Mouse (Mus musculus) lung, embryonic 16.5 days (tissue): ENCODE results near the gene Lingo4. TPM values are rescaled to one million over a fixed set of nuclear protein-coding genes. Genes with fewer than 3 reads are reported as not detected.
A peak's percentile ranks its signal among the peaks of the same experiment; 100 is the strongest.

Experiments
- ATAC-seq: fragments of 200-750 bp; cut with Nextera tagmentation; 2 replicates; pipeline ENCODE4 v1.8.0; 2017; ENCODE audit warnings: low read depth, mild to moderate bottlenecking, moderate library complexity
- H3K27ac ChIP-seq: fragments of 300-500 bp; sonication (generic); 2 replicates; pipeline ENCODE4 v1.5.1; 2014; ENCODE audit warnings: mild to moderate bottlenecking, control low read depth, low read length
- H3K27me3 ChIP-seq: fragments of 300-500 bp; sonication (generic); 2 replicates; pipeline ENCODE4 v1.6.1; 2014; ENCODE audit warnings: low read depth, low read length, mixed read lengths; ENCODE audit not compliant: control insufficient read depth, insufficient read depth
- H3K36me3 ChIP-seq: fragments of 300-500 bp; sonication (generic); 2 replicates; pipeline ENCODE4 v1.6.1; 2014; ENCODE audit warnings: low read length; ENCODE audit not compliant: control insufficient read depth, insufficient read depth
- H3K4me1 ChIP-seq: fragments of 300-500 bp; sonication (generic); replicated peaks from 2 replicates; pipeline ENCODE4 v1.6.1; 2014; ENCODE audit warnings: low read length, mixed read lengths; ENCODE audit not compliant: control insufficient read depth, insufficient read depth
- H3K4me2 ChIP-seq: fragments of 300-500 bp; sonication (generic); 2 replicates; pipeline ENCODE4 v1.6.1; 2014; ENCODE audit warnings: low read depth, low read length, control low read depth
- H3K4me3 ChIP-seq: fragments of 300-500 bp; sonication (generic); 2 replicates; pipeline ENCODE4 v1.5.1; 2014; ENCODE audit warnings: mild to moderate bottlenecking, low read length, control low read depth
- H3K9ac ChIP-seq: fragments of 300-500 bp; sonication (generic); 2 replicates; pipeline ENCODE4 v1.6.1; 2014; ENCODE audit warnings: low read length, control low read depth
- H3K9me3 ChIP-seq: fragments of 300-500 bp; sonication (generic); 2 replicates; pipeline ENCODE4 v1.6.1; 2016; ENCODE audit warnings: low read length; ENCODE audit not compliant: control insufficient read depth
- WGBS: fragments of 180-500 bp; shearing (Covaris S2); extraction: QIAGEN DNeasy Blood & Tissue Kit; methylation state at CpG from one replicate; pipeline ENCODE4 v1.1.7; 2014; 5-methylcytosine and 5-hydroxymethylcytosine counted together
- polyA plus RNA-seq: library from polyadenylated mRNA; unstranded; fragments of >200 nt; fragmentation: Nextera tagmentation; extraction: Ambion mirVana; gene quantifications from 2 replicates; pipeline ENCODE4 v1.2.1, GENCODE M21; 2015

Gene Lingo4
- polyA plus RNA-seq, 1 experiment from 2014 or later = 0.35 TPM

- no peak overlapping the region for H3K27ac ChIP-seq
- H3K27me3 ChIP-seq = peaks cover 7% of the 10 kb centered on the region
- WGBS = 72% methylated on average over 1 of the region's 1 CpGs
- H3K9me3 ChIP-seq = no peaks in the 10 kb centered on the region
- H3K4me3 ChIP-seq = no peak overlapping the region
- H3K36me3 ChIP-seq = no peaks in the 10 kb centered on the region
- no peak overlapping the region for H3K4me2 ChIP-seq
- no peak for ATAC-seq
- H3K9ac ChIP-seq = no peak overlapping the region
- H3K4me1 ChIP-seq = peaks cover 3% of the 10 kb centered on the region
Measured at GRCm38 (mm10) chr3:94396336-94396735, 2.0 kb upstream of the Lingo4 start.

DNA sequence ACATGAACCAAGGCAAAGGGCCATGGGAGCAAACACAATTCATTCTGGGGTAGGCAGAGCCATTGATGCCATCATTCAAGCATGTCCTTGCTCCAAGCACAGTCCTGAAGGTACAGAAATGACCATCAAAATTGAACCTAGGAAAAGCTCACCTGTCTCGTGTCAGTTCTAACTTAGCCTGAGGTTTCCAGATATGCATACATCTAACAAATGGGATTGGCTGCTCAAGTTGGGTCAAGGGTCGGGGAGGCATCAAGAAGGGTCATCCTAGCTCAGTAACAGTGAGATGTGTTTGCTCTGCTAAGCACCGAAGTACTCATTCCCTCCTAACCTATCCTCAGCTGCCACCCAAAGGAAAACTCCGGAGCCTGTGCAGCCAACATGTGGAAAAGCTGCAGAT is 1.5 kb upstream of the Lingo4 start:
- Histone ChIP-seq H3K27me3 (peaks cover 7% of the 10 kb centered on the region), H3K4me3 (no peak overlapping the region), H3K4me2 (no peak overlapping the region), H3K4me1 (peaks cover 3% of the 10 kb centered on the region), H3K9me3 (no peaks in the 10 kb centered on the region), H3K27ac (no peak overlapping the region), H3K36me3 (no peaks in the 10 kb centered on the region), H3K9ac (no peak overlapping the region)
- WGBS = 68% methylated on average over 4 of the region's 4 CpGs
- ATAC-seq = no peak

GRCm38 (mm10) chr3:94398943-94399481 is 695 bp downstream of the Lingo4 start:
- H3K9ac ChIP-seq = peak overlapping the region; percentile 36; the same call in 1 of the 2 replicates
- no peaks in the 10 kb centered on the region for H3K9me3 ChIP-seq
- peaks cover 3% of the 10 kb centered on the region for H3K4me1 ChIP-seq
- H3K36me3 ChIP-seq = no peaks in the 10 kb centered on the region
- peak overlapping the region; percentile 34 for H3K4me3 ChIP-seq
- H3K27ac ChIP-seq = no peak overlapping the region
- WGBS = 3% methylated on average over 20 of the region's 20 CpGs
- peaks cover 7% of the 10 kb centered on the region for H3K27me3 ChIP-seq
- H3K4me2 ChIP-seq = peak overlapping the region; percentile 62
- ATAC-seq = peak; percentile 51

DNA sequence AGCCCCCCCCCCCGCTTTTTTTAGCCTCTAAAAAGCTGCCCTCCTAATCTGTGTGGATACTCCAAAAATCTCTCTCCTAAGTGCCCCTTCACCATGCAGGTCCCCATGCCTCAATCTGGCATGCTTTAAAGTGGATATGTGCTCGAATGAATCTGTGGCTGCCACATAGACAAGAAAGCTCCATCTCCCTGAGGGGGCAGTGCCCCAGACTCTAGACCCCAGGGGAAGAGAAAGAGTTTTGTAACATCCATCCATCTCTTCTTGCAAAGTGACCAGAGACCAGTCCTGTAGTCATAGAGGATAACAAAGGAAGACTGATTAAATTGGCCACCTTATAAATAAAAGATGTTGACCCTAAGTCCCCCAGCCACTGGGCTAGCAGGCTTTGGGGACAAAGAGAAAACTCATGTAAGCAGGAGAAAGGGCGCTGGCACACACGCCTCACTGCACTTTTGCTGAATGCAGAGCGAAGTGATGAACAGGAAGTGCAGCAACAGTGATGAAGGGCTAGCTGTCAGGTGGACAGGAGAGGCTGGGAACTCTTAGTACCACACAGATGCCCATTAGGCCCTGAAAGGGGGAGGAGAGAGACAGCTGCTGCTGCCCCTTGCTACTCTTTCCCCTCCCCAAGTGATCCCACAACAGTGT is 1.5 kb downstream of the Lingo4 start:
- Histone ChIP-seq H3K27ac (no peak overlapping the region), H3K9ac (no peak overlapping the region), H3K36me3 (no peaks in the 10 kb centered on the region), H3K27me3 (peaks cover 7% of the 10 kb centered on the region), H3K4me1 (peaks cover 9% of the 10 kb centered on the region), H3K4me3 (no peak overlapping the region), H3K9me3 (no peaks in the 10 kb centered on the region), H3K4me2 (no peak overlapping the region)
- 46% methylated on average over 5 of the region's 5 CpGs for WGBS
- no peak for ATAC-seq

DNA sequence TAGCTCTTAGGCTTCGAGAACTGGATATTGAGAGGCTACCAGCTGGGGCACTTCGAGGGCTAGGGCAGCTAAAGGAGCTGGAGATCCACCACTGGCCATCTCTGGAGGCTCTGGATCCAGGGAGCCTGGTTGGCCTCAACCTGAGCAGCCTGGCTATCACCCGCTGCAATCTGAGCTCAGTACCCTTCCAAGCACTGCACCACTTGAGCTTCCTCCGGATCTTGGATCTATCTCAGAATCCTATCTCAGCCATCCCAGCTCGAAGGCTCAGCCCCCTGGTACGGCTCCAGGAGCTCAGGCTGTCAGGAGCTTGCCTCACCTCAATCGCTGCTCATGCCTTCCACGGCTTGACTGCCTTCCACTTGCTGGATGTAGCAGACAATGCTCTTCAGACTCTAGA is 4.1 kb downstream of the Lingo4 start:
- Histone ChIP-seq H3K9me3 (no peaks in the 10 kb centered on the region), H3K4me1 (peaks cover 14% of the 10 kb centered on the region), H3K27ac (no peak overlapping the region), H3K36me3 (no peaks in the 10 kb centered on the region), H3K4me3 (no peak overlapping the region), H3K4me2 (no peak overlapping the region), H3K9ac (no peak overlapping the region), H3K27me3 (peaks cover 7% of the 10 kb centered on the region)
- 55% methylated on average over 8 of the region's 8 CpGs for WGBS
- ATAC-seq = no peak

GRCm38 (mm10) chr3:94404366-94405054 is 6.2 kb downstream of the Lingo4 start:
- Histone ChIP-seq H3K4me3 (no peak overlapping the region), H3K9me3 (no peaks in the 10 kb centered on the region), H3K36me3 (no peaks in the 10 kb centered on the region), H3K27me3 (peaks cover 2% of the 10 kb centered on the region), H3K4me1 (peaks cover 10% of the 10 kb centered on the region), H3K27ac (peak overlapping the region; percentile 56), H3K4me2 (no peak overlapping the region), H3K9ac (no peak overlapping the region)
- WGBS = 19% methylated on average over 7 of the region's 7 CpGs
- no peak for ATAC-seq

- no peaks in the 10 kb centered on the region for H3K36me3 ChIP-seq
- peak; percentile 93 for ATAC-seq
- no peak overlapping the region for H3K9ac ChIP-seq
- peak overlapping the region; percentile 83 for H3K27ac ChIP-seq
- peaks cover 10% of the 10 kb centered on the region for H3K4me1 ChIP-seq
- H3K4me2 ChIP-seq = no peak overlapping the region
- H3K27me3 ChIP-seq = no peaks in the 10 kb centered on the region; the same call in 1 of the 2 replicates
- no peaks in the 10 kb centered on the region for H3K9me3 ChIP-seq
- WGBS = 35% methylated on average over 4 of the region's 4 CpGs
- H3K4me3 ChIP-seq = no peak overlapping the region
Measured at GRCm38 (mm10) chr3:94405561-94405960, 7.2 kb downstream of the Lingo4 start.

DNA sequence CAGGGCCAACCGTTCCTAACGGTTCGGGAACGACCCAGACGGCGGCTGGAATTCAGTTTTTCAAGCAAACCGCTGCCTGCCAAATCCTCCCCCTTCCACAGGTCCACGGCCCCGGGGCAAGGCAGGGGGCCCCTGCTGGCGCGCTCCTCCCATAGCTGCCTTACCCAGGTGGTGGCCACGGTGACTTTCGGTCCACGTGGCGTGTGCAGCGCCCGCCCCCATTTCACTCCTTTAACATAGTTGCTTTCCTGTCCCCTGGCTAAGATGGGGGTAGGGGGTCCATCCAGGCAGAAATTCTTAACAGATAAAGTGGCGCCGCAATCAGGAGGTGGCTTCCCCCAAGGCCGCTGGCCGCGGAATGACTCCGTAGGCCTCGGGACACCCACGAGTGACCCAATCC is 14.2 kb downstream of the Lingo4 start:
- H3K27ac ChIP-seq = no peak overlapping the region
- H3K4me2 ChIP-seq = peak overlapping the region; percentile 69
- 8% methylated on average over 25 of the region's 25 CpGs for WGBS
- peaks cover 9% of the 10 kb centered on the region for H3K4me1 ChIP-seq
- no peaks in the 10 kb centered on the region for H3K36me3 ChIP-seq
- H3K9me3 ChIP-seq = no peaks in the 10 kb centered on the region
- H3K4me3 ChIP-seq = peak overlapping the region; percentile 51
- ATAC-seq = peak; percentile 43
- H3K27me3 ChIP-seq = no peaks in the 10 kb centered on the region
- H3K9ac ChIP-seq = peak overlapping the region; percentile 53

DNA sequence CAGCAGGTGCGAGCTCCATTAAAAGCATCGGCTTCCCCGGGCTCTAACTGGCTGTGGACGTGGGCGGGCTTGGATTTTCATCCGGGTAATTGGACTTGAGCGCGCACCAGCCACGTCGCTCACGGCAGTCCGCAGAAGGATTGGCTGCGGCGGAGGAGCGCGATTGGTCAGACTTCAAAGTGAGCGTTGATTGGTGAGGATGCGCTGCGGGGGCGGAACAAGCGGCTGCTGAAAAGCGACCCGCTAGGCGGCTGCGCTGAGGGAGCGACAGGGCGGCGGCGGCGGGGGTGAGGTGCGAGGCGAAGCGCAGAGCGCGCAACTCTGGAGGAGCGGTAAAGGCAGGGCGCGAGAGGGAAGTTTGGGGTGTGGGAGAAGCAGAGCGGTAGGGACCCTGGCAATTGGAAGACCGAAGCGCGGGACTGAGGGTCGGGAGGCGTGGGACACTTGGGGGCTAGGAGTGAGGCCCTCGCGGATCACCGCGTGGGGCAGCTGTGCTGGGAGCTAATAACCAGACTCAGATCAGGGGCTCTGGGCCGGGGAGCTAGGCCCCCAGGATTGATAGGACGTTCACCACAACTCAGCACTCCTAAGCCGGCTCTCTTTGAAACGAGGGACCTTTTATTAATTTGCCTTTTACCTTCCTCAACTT is 14.8 kb downstream of the Lingo4 start, which contains the start of gene Tdrkh:
Gene Tdrkh, plus strand, starts transcription at position 243 of the 649 bp plus-strand sequence.
- peak within 1 kb of the TSS; percentile 58 for H3K9ac ChIP-seq
- H3K4me3 ChIP-seq = peak within 1 kb of the TSS; percentile 51
- peak within 1 kb of the TSS; percentile 69 for H3K4me2 ChIP-seq
- H3K27me3 ChIP-seq = no peaks in the 10 kb centered on the region
- ATAC-seq = peak; percentile 100
- 7% methylated on average over 52 of the region's 52 CpGs for WGBS
- H3K4me1 ChIP-seq = peaks cover 9% of the 10 kb centered on the region
- no peaks in the 10 kb centered on the region for H3K36me3 ChIP-seq
- H3K27ac ChIP-seq = no peak within 1 kb of the TSS
- no peaks in the 10 kb centered on the region for H3K9me3 ChIP-seq
